8 mouse cellular contexts compared by ENCODE assay signal in genomic region chr10:56431600-56432389, GRCm38 (mm10). TPM values are rescaled to one million over a fixed set of nuclear protein-coding genes. Genes with fewer than 3 reads are reported as not detected.
A peak's percentile ranks its signal among the peaks of the same experiment; 100 is the strongest.
DNase-seq lines count a peak whose midpoint lies in the region; ATAC-seq and TF ChIP-seq lines count a peak whose summit lies in the region.

No protein-coding gene starts in this region.

- no peaks in the 10 kb centered on the region for H3K36me3 ChIP-seq in kidney, postnatal 0 days (ENCODE audit: insufficient read depth, low read length)
- no peaks in the 10 kb centered on the region for H3K36me3 ChIP-seq in forebrain, embryonic 15.5 days
- H3K36me3 ChIP-seq in limb, embryonic 15.5 days = no peaks in the 10 kb centered on the region

- H3K4me3 ChIP-seq in kidney, postnatal 0 days (replicated peaks; ENCODE audit: low read depth, low read length) = peak overlapping the region; percentile 15
- peak overlapping the region; percentile 33 for H3K4me3 ChIP-seq in forebrain, embryonic 15.5 days
- H3K4me3 ChIP-seq in limb, embryonic 15.5 days = peak overlapping the region; percentile 25

- H3K27me3 ChIP-seq in kidney, postnatal 0 days (ENCODE audit: insufficient read depth, low read length) = no peaks in the 10 kb centered on the region
- no peaks in the 10 kb centered on the region for H3K27me3 ChIP-seq in forebrain, embryonic 15.5 days
- H3K27me3 ChIP-seq in limb, embryonic 15.5 days = no peaks in the 10 kb centered on the region

- DNase-seq in kidney, postnatal 0 days (ENCODE audit: low spot score) = peak; percentile 87
- no peak for DNase-seq in kidney, adult 11 months
- DNase-seq in brain, embryonic 18.5 days (ENCODE audit: low read depth, low spot score) = peak; percentile 3
- DNase-seq in retina, postnatal 1 day = peak; percentile 31
- DNase-seq in MN1 (ENCODE audit: low spot score) = no peak
- no peak for DNase-seq in ovary, adult 18-20 months (ENCODE audit: low spot score)

- H3K4me1 ChIP-seq in kidney, postnatal 0 days (replicated peaks; ENCODE audit: insufficient read depth, low read length) = peaks cover 10% of the 10 kb centered on the region
- H3K4me1 ChIP-seq in forebrain, embryonic 15.5 days = no peaks in the 10 kb centered on the region
- H3K4me1 ChIP-seq in limb, embryonic 15.5 days = peaks cover 11% of the 10 kb centered on the region; the same call in 1 of the 2 replicates

- WGBS in kidney, postnatal 0 days = 7% methylated on average over 23 of the region's 23 CpGs
- WGBS in forebrain, embryonic 15.5 days = 19% methylated on average over 23 of the region's 23 CpGs
- WGBS in limb, embryonic 15.5 days = 6% methylated on average over 23 of the region's 23 CpGs

- H3K4me2 ChIP-seq in kidney, postnatal 0 days (ENCODE audit: low read length) = peak overlapping the region; percentile 47
- H3K4me2 ChIP-seq in forebrain, embryonic 15.5 days (replicated peaks) = peak overlapping the region; percentile 46
- peak overlapping the region; percentile 51 for H3K4me2 ChIP-seq in limb, embryonic 15.5 days

- no peaks in the 10 kb centered on the region for H3K9me3 ChIP-seq in kidney, postnatal 0 days (replicated peaks; ENCODE audit: low read length)
- H3K9me3 ChIP-seq in forebrain, embryonic 15.5 days = no peaks in the 10 kb centered on the region
- no peaks in the 10 kb centered on the region for H3K9me3 ChIP-seq in limb, embryonic 15.5 days

- no peak for TF ChIP-seq CTCF in kidney, postnatal 0 days (IDR thresholded peaks at IDR 0.05; ENCODE audit: low read depth)

- peak; percentile 77; the same call in 1 of the 2 replicates for ATAC-seq in kidney, postnatal 0 days (replicated peaks; ENCODE audit: low FRiP score, low read depth)
- ATAC-seq in forebrain, embryonic 15.5 days (replicated peaks) = peak; percentile 83; the same call in 1 of the 2 replicates
- ATAC-seq in limb, embryonic 15.5 days (ENCODE audit: insufficient number of reproducible peaks, low FRiP score, low TSS enrichment, low read depth) = peak; percentile 52; the same call in 1 of the 2 replicates

- H3K9ac ChIP-seq in kidney, postnatal 0 days (ENCODE audit: low read depth, low read length) = peak overlapping the region; percentile 9; the same call in 1 of the 2 replicates
- H3K9ac ChIP-seq in forebrain, embryonic 15.5 days (replicated peaks) = peak overlapping the region; percentile 11; the same call in 1 of the 2 replicates
- no peak overlapping the region for H3K9ac ChIP-seq in limb, embryonic 15.5 days

- peak overlapping the region; percentile 37; the same call in 1 of the 2 replicates for H3K27ac ChIP-seq in kidney, postnatal 0 days
- H3K27ac ChIP-seq in forebrain, embryonic 15.5 days (replicated peaks) = no peak overlapping the region
- peak overlapping the region; percentile 79 for H3K27ac ChIP-seq in limb, embryonic 15.5 days

RNA-seq across cellular contexts. Expression of gene Gja1, which starts 54.7 kb away (rescaled TPM):
- 77.2 and 81.2 TPM in 2 replicates for polyA plus RNA-seq in kidney, postnatal 0 days (2015; fragmentation: Nextera tagmentation; extraction: Ambion mirVana)
- polyA plus RNA-seq in forebrain, embryonic 15.5 days (2015; fragmentation: Nextera tagmentation; extraction: Ambion mirVana) = 71.5 and 77.7 TPM in 2 replicates
- polyA plus RNA-seq in limb, embryonic 15.5 days (2015; fragmentation: Nextera tagmentation; extraction: Ambion mirVana) = 435 and 448 TPM in 2 replicates

Comparison
In these comparisons a context has a peak if more than half of its experiments do, and no peak if none do; other contexts are left out.
1. DNase-seq: peak in kidney, postnatal 0 days (single experiment), brain, embryonic 18.5 days (single experiment) and retina, postnatal 1 day (single experiment); none in kidney, adult 11 months (single experiment), MN1 (single experiment) and ovary, adult 18-20 months (single experiment).
2. Peak in every context shown above with its lines, with median percentiles within 50 percentile points of each other: ATAC-seq, H3K4me2 ChIP-seq and H3K4me3 ChIP-seq.